Mouse (Mus musculus) kidney, postnatal 4 days (tissue): ENCODE data around the gene Irf3.

Experiments
- DNase-seq, 2 experiments: peaks; one replicate each; pipeline ENCODE4 v3.0.0; 2021; ENCODE audit warnings: mixed read lengths in 2 of 2

Irf3 gene

DNA sequence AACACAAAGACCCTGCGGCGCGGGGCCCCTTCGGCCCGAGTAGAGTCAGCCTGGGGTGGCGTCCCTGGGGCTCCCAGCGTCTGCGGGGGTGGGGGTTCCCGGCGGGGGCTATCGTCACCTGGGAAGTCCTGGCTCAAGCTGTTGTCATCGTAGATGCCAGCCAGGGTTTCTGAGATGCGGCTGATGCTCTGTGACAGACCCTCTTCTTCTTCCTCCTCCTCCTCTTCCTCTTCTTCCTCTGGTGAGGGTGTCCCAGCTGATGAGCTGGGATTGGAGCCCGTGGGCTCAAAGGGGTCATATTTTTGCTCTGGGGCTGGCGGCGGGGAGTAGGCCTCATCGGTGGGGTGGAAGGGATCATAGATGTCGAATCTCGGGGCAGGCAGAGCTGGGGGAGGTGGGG, 11.0 kb downstream of the Irf3 start:
- no peak for DNase-seq

DNA sequence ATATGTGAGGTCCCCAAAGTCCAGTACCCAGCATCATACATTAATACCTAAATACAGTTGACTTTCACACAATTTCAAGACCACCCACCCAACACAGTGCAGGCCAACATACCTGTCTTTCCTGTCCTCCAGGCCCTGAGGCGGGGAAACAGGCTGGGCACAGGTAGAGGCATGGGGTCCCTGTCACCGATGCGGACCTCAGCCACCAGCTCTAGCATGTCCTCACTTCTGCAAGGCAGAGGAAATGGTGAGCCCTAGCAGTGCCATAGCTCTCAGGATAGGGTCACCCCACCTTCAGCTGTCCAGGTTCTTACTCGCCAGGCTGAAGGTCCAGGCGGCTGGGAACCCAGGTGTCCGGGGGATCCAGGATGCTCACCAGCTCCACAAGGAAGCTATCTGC, 14.6 kb downstream of the Irf3 start:
- DNase-seq = no peak

DNA sequence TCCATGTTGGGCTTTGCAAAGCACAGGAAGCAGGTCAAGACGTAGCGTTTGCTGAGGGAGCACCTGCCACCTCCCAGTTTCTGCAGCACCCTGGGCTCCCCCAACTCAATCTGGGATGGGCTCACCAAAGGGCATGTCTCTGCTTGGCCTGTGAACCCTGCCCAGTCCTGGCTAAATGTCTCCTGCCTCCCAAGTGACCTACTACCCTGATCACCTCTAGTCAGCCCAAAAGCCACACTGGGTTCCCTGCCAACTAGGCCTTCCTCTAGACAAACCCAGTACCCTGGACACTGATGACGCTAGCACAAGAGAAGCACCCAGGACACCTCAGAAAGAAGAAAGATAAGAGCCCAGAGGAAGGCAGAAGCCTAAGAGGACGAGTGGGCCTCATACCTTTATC, 15.4 kb downstream of the Irf3 start:
- DNase-seq = no peak

DNA sequence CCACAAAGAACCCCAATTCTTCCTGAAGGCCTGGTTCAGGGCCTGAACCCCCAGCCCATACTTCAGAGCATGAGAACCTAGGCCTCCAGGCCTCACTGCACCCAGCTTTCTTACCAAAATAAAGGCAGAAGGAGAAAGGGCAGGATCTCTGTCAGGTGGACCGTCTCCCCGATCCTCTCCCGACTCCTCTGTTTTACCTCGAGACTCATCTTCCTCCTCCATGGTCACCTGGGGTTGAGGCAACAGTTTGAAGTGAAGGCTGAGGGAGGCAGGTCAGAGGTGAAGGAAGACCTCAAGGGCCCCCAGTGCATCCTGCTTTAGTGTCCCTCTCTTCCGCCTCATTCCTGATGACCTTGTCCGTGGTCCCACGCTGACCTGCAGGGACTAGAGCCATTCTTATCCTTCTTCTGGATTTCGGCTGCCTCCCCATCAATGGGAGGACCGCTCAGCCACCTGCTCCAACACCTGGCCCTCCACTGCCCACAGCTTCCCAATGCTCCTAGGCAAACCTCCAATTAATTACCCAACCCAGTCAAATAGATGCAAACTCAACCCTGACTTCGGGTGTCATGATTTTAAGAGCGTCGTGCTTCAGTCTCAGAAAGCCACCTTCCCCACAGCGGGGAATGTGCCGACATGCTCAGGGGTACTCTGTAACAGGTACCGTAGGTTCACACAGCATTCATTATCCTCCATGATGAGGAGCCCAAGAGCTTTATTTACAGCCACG, 16.1 kb downstream of the Irf3 start:
- no peak for DNase-seq

DNA sequence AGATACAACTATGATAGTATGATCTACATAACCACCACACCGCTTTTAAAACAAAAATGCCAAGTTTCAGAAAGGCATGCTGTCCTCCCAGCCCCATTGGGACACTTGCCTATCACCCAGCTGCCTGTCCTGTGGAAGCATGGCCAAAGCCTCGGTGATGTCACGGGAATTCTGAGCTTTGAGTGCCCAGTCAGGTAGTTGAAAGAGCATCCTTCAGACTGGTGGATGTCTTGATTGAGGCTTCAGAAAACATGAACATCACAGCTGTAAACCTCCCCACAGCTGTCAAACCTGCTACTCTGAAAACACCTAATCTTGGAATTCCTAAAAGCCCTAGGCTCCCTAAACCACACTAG, 16.6 kb downstream of the Irf3 start:
- DNase-seq = no peak

- no peak for DNase-seq
These were observed 18.0 kb downstream of the Irf3 start for GRCm38 (mm10) chr7:45015344-45015956.

- peak; percentile 99 to 100 for DNase-seq
These were observed 18.6 kb downstream of the Irf3 start, which contains the start of gene Scaf1 for GRCm38 (mm10) chr7:45015957-45016612. TSS of gene Scaf1 (minus strand) at chr7:45016363.

DNA sequence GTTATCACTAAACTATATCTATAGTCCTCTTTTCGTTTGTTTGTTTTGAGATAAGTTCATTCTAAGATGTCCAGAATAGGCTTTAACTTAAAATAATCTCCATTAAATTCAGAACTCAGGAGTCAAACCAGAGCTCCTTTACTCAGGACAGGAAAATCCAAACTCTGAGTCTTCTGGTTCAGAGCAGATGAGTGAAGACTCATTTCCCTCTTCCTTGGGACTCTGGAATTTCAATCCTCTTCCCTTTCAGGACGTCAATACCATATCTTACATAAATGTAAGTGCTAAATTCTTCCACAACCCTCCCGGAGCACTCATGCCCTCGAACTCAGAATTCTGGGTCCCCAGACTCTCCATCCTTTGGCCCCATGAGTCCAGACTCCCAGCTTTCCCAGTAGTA, 19.3 kb downstream of the Irf3 start:
- DNase-seq = no peak

GRCm38 (mm10) chr7:45017242-45018061, 20.0 kb downstream of the Irf3 start, which contains the start of gene Rras:
TSS of gene Rras (plus strand) at chr7:45017961.
- peak; percentile 87 to 93 for DNase-seq

- DNase-seq = peak; percentile 59 to 72
These were observed 21.7 kb downstream of the Irf3 start for GRCm38 (mm10) chr7:45019031-45019571.

- no peak for DNase-seq
These were observed 22.8 kb downstream of the Irf3 start for GRCm38 (mm10) chr7:45020225-45020624.

DNA sequence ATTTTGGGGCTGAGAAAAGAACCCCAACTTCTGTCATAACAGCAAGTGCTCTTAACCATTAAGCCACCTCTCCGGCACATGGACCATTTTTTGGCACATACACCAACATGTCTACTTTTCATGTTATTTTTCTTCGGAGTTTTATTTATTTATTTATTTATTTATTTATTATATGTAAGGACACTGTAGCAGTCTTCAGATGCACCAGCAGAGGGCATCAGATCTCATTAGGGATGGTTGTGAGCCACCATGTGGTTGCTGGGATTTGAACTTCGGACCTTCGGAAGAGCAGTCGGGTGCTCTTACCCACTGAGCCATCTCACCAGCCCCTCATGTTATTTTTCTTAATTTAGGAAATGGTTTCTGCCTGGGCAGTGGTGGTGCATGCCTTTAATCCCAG, 26.3 kb downstream of the Irf3 start:
- peak in 1 of 2 experiments; percentile 58 for DNase-seq

DNA sequence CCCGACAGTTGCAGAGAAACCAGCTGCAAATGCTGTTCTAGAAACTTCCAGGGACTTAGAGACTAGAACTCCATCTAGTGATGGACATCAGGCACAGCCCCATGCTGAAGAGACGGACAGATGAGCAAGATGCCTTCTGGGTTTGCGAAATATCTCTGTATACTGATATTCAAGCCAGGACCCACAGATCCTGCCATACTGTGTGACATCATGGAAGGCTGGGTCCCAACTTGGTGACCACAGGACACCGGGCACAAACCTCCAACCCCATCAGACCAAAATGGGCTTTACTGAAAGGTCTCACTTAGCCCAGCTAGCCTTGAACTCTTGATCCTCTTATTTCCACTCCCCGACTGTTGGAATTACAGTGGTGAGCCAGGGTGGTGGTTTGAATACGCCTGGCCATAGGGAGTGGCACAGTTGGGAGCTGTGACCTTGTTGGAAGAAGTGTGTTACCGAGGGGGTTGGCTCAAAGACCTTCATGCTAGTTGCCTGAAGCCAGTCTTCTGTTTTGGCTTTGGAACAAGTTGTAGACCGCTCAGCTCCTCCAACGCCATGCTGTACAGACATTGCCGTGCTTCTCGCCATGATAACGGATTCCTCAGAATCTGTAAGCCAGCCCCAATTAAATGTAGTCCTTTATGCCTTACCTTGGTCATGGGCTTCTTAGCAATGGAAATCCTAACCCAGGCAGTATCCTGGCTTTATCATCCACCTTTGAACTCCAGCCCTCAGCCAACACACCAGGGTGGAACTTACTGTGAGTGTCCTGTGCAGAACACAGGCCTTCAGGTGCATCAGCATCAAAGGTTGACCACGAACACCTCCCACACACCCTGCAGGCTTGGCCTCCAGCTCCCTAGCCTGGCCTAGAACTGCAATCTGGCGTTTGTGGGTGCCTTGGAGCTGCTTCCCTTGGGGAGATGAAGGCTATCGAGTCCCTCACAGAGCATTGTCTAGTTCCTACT, 27.1 kb downstream of the Irf3 start:
- DNase-seq = no peak

GRCm38 (mm10) chr7:45025601-45026220, 28.3 kb downstream of the Irf3 start:
- DNase-seq = no peak

DNA sequence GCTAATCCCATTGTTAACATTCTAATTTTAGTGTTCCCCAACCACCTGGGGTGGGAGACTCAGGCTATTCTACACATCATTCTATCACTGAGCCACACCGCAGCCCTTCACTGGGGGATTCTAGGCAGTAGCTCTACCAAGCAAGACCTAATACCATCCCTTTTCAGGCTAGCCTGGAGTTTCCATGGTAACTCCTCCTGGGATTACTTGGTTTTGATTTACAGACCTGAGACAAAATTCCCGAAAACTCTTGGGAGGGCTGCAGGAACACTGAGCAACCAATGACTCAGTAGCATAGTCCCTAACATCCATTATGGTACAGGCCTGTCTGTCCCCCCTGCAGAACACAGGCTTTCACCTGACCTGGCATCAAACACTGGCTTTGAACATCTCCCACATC, 28.8 kb downstream of the Irf3 start:
- DNase-seq = no peak

DNA sequence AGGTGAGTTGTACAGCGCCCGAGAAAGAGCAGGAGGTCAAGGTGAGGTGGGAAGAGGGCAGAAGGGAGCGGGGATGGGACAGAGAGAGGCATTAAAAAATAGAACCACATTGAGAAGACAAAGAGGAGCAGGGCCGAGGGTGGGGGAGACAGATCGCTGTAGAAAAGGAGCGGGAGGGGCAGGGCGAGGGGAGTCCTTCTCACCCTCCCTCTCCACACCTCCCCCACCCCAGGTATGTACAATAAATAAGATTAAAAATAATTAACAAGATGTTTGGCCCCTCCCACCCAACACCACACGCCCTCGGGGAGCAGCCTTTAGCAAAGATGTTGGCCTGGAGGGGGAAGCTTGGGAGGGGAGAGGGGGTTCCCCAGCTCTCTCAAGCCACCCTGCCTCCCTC, 30.3 kb downstream of the Irf3 start:
- no peak for DNase-seq

GRCm38 (mm10) chr7:45028351-45028750, 30.9 kb downstream of the Irf3 start:
- no peak for DNase-seq

DNA sequence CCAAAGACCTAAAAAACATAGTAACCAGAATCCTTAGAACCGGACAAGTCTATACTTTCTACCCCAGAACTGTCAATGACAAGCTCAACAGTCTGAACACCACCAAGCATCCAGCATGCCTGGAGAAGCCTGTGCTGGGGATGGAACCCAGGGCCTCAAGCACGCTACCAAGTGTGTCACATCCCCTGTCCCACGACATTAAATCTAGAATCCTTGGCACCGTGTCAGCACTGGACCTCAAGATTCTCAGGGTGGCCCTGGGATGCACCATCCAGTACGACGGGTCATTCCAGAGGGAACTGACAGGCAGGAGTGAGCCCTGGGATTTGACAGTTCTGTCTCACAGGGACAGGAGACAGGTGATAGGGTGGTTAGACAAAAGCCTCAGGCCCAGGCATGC, 32.5 kb downstream of the Irf3 start:
- no peak for DNase-seq

- no peak for DNase-seq
These were observed 33.4 kb downstream of the Irf3 start for GRCm38 (mm10) chr7:45030857-45031256.

DNA sequence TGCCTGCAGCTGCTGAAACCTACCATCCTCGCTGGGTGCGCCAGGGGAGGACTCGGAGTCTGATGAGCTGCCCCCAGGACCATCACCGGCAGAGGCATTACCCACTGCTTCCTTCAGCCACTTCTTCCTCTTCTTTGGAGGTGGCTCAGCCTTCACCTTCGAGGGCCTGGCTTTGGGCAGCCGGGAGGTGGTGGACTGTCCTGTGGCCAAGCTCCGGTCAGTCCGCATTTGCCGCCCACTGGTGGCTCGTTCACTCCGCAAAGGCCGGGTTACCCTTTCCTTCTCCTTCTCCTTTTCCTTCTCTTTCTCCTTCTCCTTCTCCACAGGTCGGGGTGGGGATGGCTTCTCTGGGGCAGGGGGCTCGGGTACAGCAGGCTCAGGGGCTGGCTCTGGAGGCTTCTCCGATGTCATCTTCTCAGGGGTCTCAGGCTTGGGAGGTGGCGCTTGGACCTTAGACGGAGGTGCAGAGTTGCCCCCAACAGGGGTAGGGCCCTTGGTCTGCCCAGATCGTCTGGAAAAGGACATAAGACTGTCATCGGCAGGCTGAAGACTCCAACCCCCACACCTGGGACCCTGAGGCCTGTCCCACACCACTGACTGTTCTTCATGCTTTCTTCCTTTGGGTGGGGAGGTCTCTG, 36.4 kb downstream of the Irf3 start:
- no peak for DNase-seq

DNA sequence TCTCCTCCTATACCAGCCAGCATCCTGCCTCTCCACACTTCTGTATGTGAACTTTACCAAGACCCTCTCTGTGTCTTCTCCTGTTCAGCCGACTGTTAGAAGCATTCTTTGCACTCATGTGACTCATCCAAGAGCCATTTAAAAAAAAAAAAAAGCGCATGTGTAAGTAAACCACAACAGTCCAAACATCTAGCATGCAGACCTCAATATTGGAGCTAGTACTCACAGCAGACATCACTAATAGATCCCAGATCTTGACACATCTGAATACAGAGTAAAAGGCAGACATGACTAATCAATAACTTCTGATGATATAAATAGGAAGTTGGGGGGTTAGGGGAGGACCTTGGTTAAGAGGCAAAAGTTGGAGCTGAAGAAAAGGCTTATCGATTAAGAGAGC, 38.2 kb downstream of the Irf3 start:
- no peak for DNase-seq
